Mouse (Mus musculus): ENCODE data around the gene 7530416G11Rik. TPM values are rescaled to one million over a fixed set of nuclear protein-coding genes. Genes with fewer than 3 reads are reported as not detected.
A peak's percentile ranks its signal among the peaks of the same experiment; 100 is the strongest.

Gene 7530416G11Rik
- polyA plus RNA-seq, 1 experiment from 2014 or later: not detected

DNA sequence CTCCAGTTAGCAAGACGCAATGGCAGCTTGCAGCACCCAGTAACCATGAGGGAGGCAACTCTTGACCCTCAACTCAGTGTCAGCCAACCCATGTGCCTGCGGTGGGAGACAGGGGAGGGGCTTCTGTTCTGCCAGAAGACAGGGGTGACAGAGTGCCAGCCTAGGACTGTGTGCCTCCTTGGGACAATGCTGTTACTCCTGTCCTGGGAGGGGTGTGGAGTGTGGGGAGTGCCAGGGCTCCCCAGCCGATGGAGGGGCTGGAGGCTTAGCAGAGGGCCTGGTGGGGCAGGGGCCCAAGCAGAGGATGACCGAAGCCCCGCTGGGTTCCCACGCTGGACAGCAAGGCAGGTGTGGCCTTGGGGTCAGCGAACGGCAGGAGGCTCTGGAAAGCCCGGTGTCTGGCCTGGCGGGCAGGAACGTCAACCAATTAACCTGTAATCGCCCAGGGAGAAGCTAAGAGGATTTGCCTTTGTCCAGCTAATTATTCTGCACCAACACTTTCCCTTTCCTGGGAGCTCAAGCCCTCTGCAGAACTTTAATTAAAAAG lies 21.4 kb upstream of the 7530416G11Rik start:
- DNase-seq (ENCODE audit: low spot score) (no peak), ATAC-seq (ENCODE audit: low read depth) (no peak)
- WGBS: 27% methylated on average over 12 of the region's 12 CpGs
- Histone ChIP-seq H3K9ac (ENCODE audit: low read depth, low read length) (no peak overlapping the region), H3K4me1 (ENCODE audit: control insufficient read depth, insufficient read depth, low read length) (peaks cover 9% of the 10 kb centered on the region), H3K9me3 (ENCODE audit: control insufficient read depth, low read length) (no peaks in the 10 kb centered on the region), H3K4me3 (ENCODE audit: low read depth, low read length) (no peak overlapping the region), H3K27ac (replicated peaks; ENCODE audit: low read depth, low read length) (no peak overlapping the region), H3K36me3 (ENCODE audit: control insufficient read depth, insufficient read depth, low read length) (no peaks in the 10 kb centered on the region), H3K4me2 (ENCODE audit: low read depth, low read length) (no peak overlapping the region), H3K27me3 (replicated peaks; ENCODE audit: control insufficient read depth, insufficient read depth, low read length) (no peaks in the 10 kb centered on the region)

DNA sequence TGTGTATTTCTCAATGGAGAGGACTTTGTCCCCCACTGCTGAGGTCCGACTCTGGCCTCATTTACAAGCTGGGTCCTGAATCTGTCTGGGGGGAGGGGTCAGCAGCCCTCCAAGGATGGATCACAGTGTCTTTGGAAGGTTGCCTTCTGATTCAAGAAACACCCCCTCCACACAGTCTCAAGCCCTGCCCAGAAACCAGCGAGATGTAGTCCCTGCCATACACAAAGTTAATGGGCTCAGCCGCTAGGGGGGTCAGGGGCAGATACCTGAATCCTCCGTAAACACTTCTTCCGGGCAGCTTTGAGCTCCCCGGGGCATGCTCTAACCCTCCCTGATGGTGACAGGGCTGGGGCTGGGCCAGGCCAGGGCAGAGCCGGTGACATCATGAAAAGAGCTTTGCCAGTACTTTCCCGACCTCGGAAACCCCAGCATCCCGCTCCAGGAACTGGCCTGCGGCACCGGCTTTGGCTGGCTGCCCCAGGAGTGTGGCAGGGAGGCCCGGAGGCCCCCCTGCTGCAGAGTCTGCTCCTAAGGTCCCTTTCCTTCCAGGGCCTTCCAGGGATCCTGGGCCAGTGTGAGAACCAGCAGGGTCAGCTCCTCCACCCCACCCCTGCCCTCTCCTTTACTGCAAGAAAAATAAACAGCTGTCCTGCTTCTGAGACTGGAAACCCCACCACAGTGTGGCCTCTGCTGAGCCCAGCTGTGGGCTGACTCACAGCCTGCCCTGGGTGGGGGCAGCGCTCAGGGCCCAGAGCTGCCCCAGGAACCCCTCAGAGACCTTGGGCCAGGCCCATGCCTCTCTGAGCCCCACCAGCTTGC lies 20.4 kb upstream of the 7530416G11Rik start:
- DNase-seq (ENCODE audit: low spot score): peak; percentile 67
- no peak overlapping the region for H3K27ac ChIP-seq (replicated peaks; ENCODE audit: low read depth, low read length)

DNA sequence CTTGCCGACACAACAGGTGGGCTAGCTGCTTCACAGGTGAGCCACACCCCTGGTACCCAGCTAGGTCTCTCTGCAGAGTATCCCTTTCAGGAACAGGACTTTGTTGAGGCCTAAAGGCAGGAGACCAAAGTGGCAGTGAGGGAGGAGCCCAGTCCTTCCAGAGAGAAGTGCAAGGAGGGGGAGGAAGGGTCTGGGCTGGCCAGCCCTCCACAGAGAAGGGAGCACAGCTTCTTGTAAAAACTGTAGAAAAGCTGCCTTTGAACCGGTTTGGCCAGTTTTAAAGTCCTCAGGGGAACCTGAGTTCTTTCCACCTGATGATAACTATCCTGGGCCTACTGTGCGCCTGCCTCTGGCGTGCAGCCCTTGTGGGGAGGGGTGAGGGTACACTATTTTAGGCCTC lies 16.4 kb upstream of the 7530416G11Rik start:
- WGBS: 43% methylated on average over 4 of the region's 4 CpGs
- H3K4me2 ChIP-seq (ENCODE audit: low read depth, low read length): no peak overlapping the region
- no peaks in the 10 kb centered on the region for H3K36me3 ChIP-seq (ENCODE audit: control insufficient read depth, insufficient read depth, low read length)
- H3K9ac ChIP-seq (ENCODE audit: low read depth, low read length): no peak overlapping the region
- no peak overlapping the region for H3K27ac ChIP-seq (replicated peaks; ENCODE audit: low read depth, low read length)
- ATAC-seq (ENCODE audit: low read depth): peak; percentile 79
- H3K9me3 ChIP-seq (ENCODE audit: control insufficient read depth, low read length): no peaks in the 10 kb centered on the region
- DNase-seq (ENCODE audit: low spot score): peak; percentile 81
- H3K27me3 ChIP-seq (replicated peaks; ENCODE audit: control insufficient read depth, insufficient read depth, low read length): no peaks in the 10 kb centered on the region
- H3K4me3 ChIP-seq (ENCODE audit: low read depth, low read length): no peak overlapping the region
- H3K4me1 ChIP-seq (ENCODE audit: control insufficient read depth, insufficient read depth, low read length): peaks cover 9% of the 10 kb centered on the region

More for the DNA sequence above, 20.4 kb upstream of the 7530416G11Rik start:
- peaks cover 9% of the 10 kb centered on the region for H3K4me1 ChIP-seq (ENCODE audit: control insufficient read depth, insufficient read depth, low read length)
- peak; percentile 74 for ATAC-seq (ENCODE audit: low read depth)
- H3K9ac ChIP-seq (ENCODE audit: low read depth, low read length): peak overlapping the region; percentile 19; the same call in 1 of the 2 replicates
- WGBS: 8% methylated on average over 14 of the region's 14 CpGs
- H3K36me3 ChIP-seq (ENCODE audit: control insufficient read depth, insufficient read depth, low read length): no peaks in the 10 kb centered on the region
- no peaks in the 10 kb centered on the region for H3K27me3 ChIP-seq (replicated peaks; ENCODE audit: control insufficient read depth, insufficient read depth, low read length)
- H3K9me3 ChIP-seq (ENCODE audit: control insufficient read depth, low read length): no peaks in the 10 kb centered on the region
- H3K4me3 ChIP-seq (ENCODE audit: low read depth, low read length): no peak overlapping the region
- peak overlapping the region; percentile 39 for H3K4me2 ChIP-seq (ENCODE audit: low read depth, low read length)

DNA sequence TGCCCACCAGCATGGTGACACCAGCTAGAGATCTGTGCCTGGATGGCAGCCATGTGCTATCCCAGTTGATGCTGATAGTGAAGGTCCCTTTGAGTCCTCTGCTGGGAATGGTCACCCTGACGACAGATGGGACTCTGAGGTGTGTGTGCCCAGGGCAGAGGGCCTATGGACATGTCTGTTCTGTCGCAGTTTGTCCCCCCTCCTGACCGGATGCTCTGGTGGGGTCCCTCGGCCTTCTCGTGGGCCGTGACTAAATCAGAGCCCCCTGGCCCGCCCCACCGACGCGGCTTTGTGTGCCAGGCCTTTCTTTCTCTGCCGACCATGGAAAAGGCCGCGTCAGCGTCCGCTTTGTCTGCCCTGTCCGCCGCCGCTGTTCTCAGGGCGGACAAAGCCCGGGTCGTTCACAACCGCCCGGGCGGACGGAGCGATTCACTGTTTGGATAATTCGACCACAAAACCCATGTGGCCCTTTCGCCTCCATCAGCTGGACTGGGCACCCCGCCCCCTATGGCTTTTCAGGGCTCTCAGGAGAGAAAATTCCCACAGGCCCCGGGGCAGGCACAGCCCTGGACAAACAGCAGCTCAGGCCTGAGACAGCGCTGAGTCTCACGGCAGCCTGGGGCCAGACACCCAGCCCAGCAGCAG lies 4.5 kb upstream of the 7530416G11Rik start:
- Histone ChIP-seq H3K4me2 (ENCODE audit: low read depth, low read length) (no peak overlapping the region), H3K27ac (replicated peaks; ENCODE audit: low read depth, low read length) (no peak overlapping the region), H3K4me3 (ENCODE audit: low read depth, low read length) (no peak overlapping the region), H3K27me3 (replicated peaks; ENCODE audit: control insufficient read depth, insufficient read depth, low read length) (no peaks in the 10 kb centered on the region), H3K9me3 (ENCODE audit: control insufficient read depth, low read length) (no peaks in the 10 kb centered on the region), H3K36me3 (ENCODE audit: control insufficient read depth, insufficient read depth, low read length) (no peaks in the 10 kb centered on the region), H3K4me1 (ENCODE audit: control insufficient read depth, insufficient read depth, low read length) (0 out of 2 replicates have a peak, but pooled peaks cover 7% of the 10 kb centered on the region), H3K9ac (ENCODE audit: low read depth, low read length) (no peak overlapping the region)
- 68% methylated on average over 32 of the region's 32 CpGs for WGBS
- DNase-seq (ENCODE audit: low spot score) (no peak), ATAC-seq (ENCODE audit: low read depth) (no peak)

DNA sequence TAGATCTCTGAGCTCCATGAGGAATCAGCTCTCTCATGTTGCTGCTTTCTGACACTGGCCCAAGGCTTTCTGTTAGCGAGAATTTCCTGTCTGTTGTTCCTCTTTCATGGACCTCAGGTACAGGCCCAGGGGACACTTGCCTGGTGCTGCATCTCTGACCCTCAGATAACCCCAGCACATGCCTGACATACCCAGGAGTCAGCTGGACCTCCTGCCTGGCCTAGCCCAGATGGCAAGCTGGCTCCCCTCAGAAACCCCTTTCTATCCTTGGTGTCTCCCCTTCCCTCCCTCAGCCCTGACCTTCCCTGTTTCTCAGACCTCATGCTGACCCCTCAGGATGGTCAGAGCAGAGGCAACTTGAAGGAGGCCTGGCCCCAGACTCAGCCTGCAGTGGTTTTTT lies 3.7 kb upstream of the 7530416G11Rik start:
- no peaks in the 10 kb centered on the region for H3K27me3 ChIP-seq (replicated peaks; ENCODE audit: control insufficient read depth, insufficient read depth, low read length)
- 61% methylated on average over 1 of the region's 1 CpGs for WGBS
- no peak overlapping the region for H3K27ac ChIP-seq (replicated peaks; ENCODE audit: low read depth, low read length)
- H3K9ac ChIP-seq (ENCODE audit: low read depth, low read length): no peak overlapping the region
- DNase-seq (ENCODE audit: low spot score) (no peak), ATAC-seq (ENCODE audit: low read depth) (no peak)
- no peak overlapping the region for H3K4me3 ChIP-seq (ENCODE audit: low read depth, low read length)
- H3K4me1 ChIP-seq (ENCODE audit: control insufficient read depth, insufficient read depth, low read length): 0 out of 2 replicates have a peak, but pooled peaks cover 7% of the 10 kb centered on the region
- no peaks in the 10 kb centered on the region for H3K36me3 ChIP-seq (ENCODE audit: control insufficient read depth, insufficient read depth, low read length)
- no peaks in the 10 kb centered on the region for H3K9me3 ChIP-seq (ENCODE audit: control insufficient read depth, low read length)
- H3K4me2 ChIP-seq (ENCODE audit: low read depth, low read length): no peak overlapping the region

DNA sequence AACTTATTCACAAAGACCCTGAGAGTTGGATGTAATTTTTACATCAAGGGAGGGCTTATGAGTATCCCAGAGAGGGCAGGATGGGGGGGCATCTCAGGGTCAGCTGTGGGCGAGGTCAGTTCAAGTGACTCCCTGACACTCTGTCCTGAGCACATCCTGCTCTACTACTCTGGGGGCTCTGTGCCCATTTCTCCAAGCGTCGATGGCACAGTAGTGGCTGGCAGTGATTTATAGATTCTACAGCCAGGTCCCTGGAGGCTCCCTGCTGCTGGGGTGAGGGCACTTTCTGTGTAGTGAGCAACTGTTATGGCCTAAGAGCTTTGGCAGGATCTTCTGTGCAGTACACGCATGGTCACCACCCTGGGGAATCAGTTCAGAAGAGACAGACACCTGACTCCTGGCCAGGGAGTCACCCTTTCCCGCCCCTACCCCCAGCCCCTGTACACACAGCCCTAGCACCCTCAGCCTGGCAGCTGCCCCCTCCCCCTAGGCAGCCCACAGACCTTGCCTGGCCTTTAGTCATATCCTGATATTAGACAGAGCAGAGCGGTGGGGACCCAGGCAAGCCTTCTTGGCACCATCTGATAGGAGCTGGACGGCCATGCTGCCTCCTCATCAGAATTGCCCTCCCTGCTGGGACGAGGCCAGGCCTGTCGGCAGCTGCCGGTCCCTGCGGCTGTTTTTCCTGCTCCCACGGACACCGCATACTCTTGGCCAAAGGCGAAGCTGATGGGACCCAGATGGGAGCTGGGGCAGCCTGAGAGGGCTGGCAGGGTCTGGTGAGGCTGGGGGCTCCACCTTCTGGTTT lies 2.3 kb upstream of the 7530416G11Rik start:
- Histone ChIP-seq H3K9ac (ENCODE audit: low read depth, low read length) (no peak overlapping the region; the same call in 1 of the 2 replicates), H3K4me3 (ENCODE audit: low read depth, low read length) (no peak overlapping the region), H3K9me3 (ENCODE audit: control insufficient read depth, low read length) (no peaks in the 10 kb centered on the region), H3K4me1 (ENCODE audit: control insufficient read depth, insufficient read depth, low read length) (0 out of 2 replicates have a peak, but pooled peaks cover 7% of the 10 kb centered on the region), H3K4me2 (ENCODE audit: low read depth, low read length) (no peak overlapping the region), H3K27ac (replicated peaks; ENCODE audit: low read depth, low read length) (no peak overlapping the region), H3K27me3 (replicated peaks; ENCODE audit: control insufficient read depth, insufficient read depth, low read length) (no peaks in the 10 kb centered on the region), H3K36me3 (ENCODE audit: control insufficient read depth, insufficient read depth, low read length) (no peaks in the 10 kb centered on the region)
- ATAC-seq (ENCODE audit: low read depth): peak; percentile 38; the same call in 1 of the 2 replicates
- WGBS: 51% methylated on average over 14 of the region's 14 CpGs
- DNase-seq (ENCODE audit: low spot score): peak; percentile 52

DNA sequence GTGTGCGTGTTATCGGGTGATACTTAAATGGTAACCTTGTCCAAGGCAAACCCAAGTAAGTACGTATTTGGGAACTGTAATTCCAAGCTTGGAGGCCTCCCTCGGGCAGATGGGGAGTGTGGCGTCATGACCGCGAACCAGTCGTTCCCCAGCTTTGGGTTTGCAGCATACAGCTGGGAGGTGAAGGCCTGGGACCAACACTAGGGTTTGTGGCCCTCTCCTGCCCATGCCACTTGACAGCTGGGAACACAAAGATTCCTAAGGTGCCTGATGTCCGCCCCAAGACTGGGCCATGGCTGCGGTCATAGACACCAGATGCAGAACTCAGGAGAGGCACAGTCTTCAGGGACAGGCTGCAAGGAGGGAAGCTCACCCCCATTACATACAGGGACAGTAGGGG lies 2.8 kb downstream of the 7530416G11Rik start:
- no peak for ATAC-seq (ENCODE audit: low read depth)
- Histone ChIP-seq H3K4me1 (ENCODE audit: control insufficient read depth, insufficient read depth, low read length) (0 out of 2 replicates have a peak, but pooled peaks cover under 1% of the 10 kb centered on the region), H3K27ac (replicated peaks; ENCODE audit: low read depth, low read length) (no peak overlapping the region), H3K27me3 (replicated peaks; ENCODE audit: control insufficient read depth, insufficient read depth, low read length) (no peaks in the 10 kb centered on the region), H3K9me3 (ENCODE audit: control insufficient read depth, low read length) (no peaks in the 10 kb centered on the region), H3K9ac (ENCODE audit: low read depth, low read length) (no peak overlapping the region), H3K36me3 (ENCODE audit: control insufficient read depth, insufficient read depth, low read length) (no peaks in the 10 kb centered on the region), H3K4me2 (ENCODE audit: low read depth, low read length) (no peak overlapping the region), H3K4me3 (ENCODE audit: low read depth, low read length) (no peak overlapping the region)
- WGBS: 79% methylated on average over 10 of the region's 10 CpGs
- DNase-seq (ENCODE audit: low spot score): no peak

DNA sequence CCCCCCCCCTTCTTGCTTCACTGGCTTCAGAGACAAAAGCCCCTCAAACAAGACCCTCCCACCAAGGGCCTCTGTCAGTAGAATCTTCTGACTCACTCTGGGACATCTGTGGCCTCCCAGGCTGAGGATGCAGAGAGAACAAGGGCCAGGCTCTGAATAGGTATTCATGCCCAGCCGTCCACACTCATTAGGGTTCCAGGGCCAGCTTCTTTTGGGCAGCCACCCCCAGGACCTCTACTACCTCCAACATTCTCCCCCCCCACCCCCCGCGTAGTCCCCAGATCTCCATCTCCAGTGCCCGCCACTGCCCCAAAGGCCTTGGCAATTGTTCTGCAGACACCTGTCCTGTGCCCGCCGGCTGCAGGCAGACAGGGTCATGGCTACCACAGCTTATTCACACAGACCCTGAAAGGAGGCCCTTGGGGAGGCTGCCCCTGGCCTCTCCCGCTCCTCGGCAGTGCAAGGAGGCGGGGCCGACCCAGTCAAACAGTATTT lies 5.0 kb downstream of the 7530416G11Rik start:
- Histone ChIP-seq H3K4me2 (ENCODE audit: low read depth, low read length) (no peak overlapping the region), H3K27me3 (replicated peaks; ENCODE audit: control insufficient read depth, insufficient read depth, low read length) (no peaks in the 10 kb centered on the region), H3K36me3 (ENCODE audit: control insufficient read depth, insufficient read depth, low read length) (no peaks in the 10 kb centered on the region), H3K4me1 (ENCODE audit: control insufficient read depth, insufficient read depth, low read length) (peaks cover 8% of the 10 kb centered on the region), H3K9me3 (ENCODE audit: control insufficient read depth, low read length) (no peaks in the 10 kb centered on the region), H3K4me3 (ENCODE audit: low read depth, low read length) (no peak overlapping the region), H3K27ac (replicated peaks; ENCODE audit: low read depth, low read length) (no peak overlapping the region), H3K9ac (ENCODE audit: low read depth, low read length) (no peak overlapping the region)
- peak; percentile 48 for DNase-seq (ENCODE audit: low spot score)
- ATAC-seq (ENCODE audit: low read depth): peak; percentile 70; the same call in 1 of the 2 replicates
- WGBS: 50% methylated on average over 10 of the region's 10 CpGs

Data from embryonic facial prominence, embryonic 14.5 days (tissue).